Mouse (Mus musculus): ENCODE results near the gene Kif11.

The Kif11 gene

GRCm38 (mm10) chr19:37377404-37377990, 1.3 kb downstream of the Kif11 start:
- no peak for DNase-seq (ENCODE audit: low spot score)

- no peak for DNase-seq (ENCODE audit: low spot score)
Observed at GRCm38 (mm10) chr19:37378816-37379215, 2.6 kb downstream of the Kif11 start.

GRCm38 (mm10) chr19:37386126-37386525, 9.9 kb downstream of the Kif11 start:
- no peak for DNase-seq (ENCODE audit: low spot score)

GRCm38 (mm10) chr19:37391869-37392268, 15.7 kb downstream of the Kif11 start:
- DNase-seq (ENCODE audit: low spot score), result no peak

- no peak for DNase-seq (ENCODE audit: low spot score)
Observed at GRCm38 (mm10) chr19:37396279-37396678, 20.1 kb downstream of the Kif11 start.

- DNase-seq (ENCODE audit: low spot score), result no peak
Observed at GRCm38 (mm10) chr19:37400936-37401335, 24.7 kb downstream of the Kif11 start.

- no peak for DNase-seq (ENCODE audit: low spot score)
Observed at GRCm38 (mm10) chr19:37418294-37418693, 42.1 kb downstream of the Kif11 start.

- DNase-seq (ENCODE audit: low spot score), result no peak
Observed at GRCm38 (mm10) chr19:37419613-37420012, 43.4 kb downstream of the Kif11 start.

GRCm38 (mm10) chr19:37428589-37428988, 52.4 kb downstream of the Kif11 start:
- no peak for DNase-seq (ENCODE audit: low spot score)

- DNase-seq (ENCODE audit: low spot score), result no peak
Observed at GRCm38 (mm10) chr19:37431139-37431756, 55.0 kb downstream of the Kif11 start.

- DNase-seq (ENCODE audit: low spot score), result no peak
Observed at GRCm38 (mm10) chr19:37432868-37433570, 56.8 kb downstream of the Kif11 start.

GRCm38 (mm10) chr19:37433895-37434262, 57.7 kb downstream of the Kif11 start:
- no peak for DNase-seq (ENCODE audit: low spot score)

- DNase-seq (ENCODE audit: low spot score), result peak; percentile 78
Observed at GRCm38 (mm10) chr19:37434263-37434951, 58.2 kb downstream of the Kif11 start, which contains the start of gene Hhex. TSS of gene Hhex (plus strand) at chr19:37434810.

- DNase-seq (ENCODE audit: low spot score), result peak; percentile 50
Observed at GRCm38 (mm10) chr19:37435041-37435852, 59.0 kb downstream of the Kif11 start.

GRCm38 (mm10) chr19:37435853-37436174, 59.6 kb downstream of the Kif11 start:
- no peak for DNase-seq (ENCODE audit: low spot score)

GRCm38 (mm10) chr19:37436514-37437288, 60.5 kb downstream of the Kif11 start:
- no peak for DNase-seq (ENCODE audit: low spot score)

- DNase-seq (ENCODE audit: low spot score), result no peak
Observed at GRCm38 (mm10) chr19:37437289-37437606, 61.0 kb downstream of the Kif11 start.

- DNase-seq (ENCODE audit: low spot score), result no peak
Observed at GRCm38 (mm10) chr19:37440181-37440580, 64.0 kb downstream of the Kif11 start.

- DNase-seq (ENCODE audit: low spot score), result no peak
Observed at GRCm38 (mm10) chr19:37440708-37441475, 64.7 kb downstream of the Kif11 start.

- DNase-seq (ENCODE audit: low spot score), result no peak
Observed at GRCm38 (mm10) chr19:37442524-37443286, 66.5 kb downstream of the Kif11 start.

Data from testis, postnatal 14 days (tissue).